In the genomic region with DNA sequence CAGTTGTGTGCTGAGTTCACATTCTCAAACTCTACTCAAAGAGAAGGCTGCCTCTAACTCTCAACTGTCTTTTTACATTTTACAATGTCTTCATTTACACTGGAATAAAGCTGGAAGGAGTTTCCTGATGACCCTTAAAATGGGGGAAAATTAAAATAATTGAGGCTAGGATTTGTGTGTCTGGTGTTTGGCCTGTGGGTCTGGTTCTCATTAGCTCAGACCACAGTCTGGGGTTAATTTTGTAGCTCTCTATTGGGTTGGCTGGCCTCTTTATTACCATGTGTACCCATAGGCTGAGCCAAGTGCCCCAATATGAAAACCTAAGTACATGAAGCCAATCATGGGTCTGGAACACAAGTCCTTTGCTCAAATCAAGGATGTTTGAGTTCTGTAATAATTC, we compare ENCODE assay signal across 22 mouse cellular contexts.
DNase-seq lines count a peak whose midpoint lies in the region; ATAC-seq and TF ChIP-seq lines count a peak whose summit lies in the region.
"Had no signal": no experiment of that assay in that cellular context is flagged by ENCODE, and none has a peak within 500 bp of the region (broad histone marks: within the 10 kb centered on the region; RNA-seq: fewer than 3 reads in every experiment).

No protein-coding gene starts in this region.

- H3K27me3 ChIP-seq in embryonic facial prominence, embryonic 12.5 days, result no peaks in the 10 kb centered on the region
- no peaks in the 10 kb centered on the region for H3K27me3 ChIP-seq in limb, embryonic 14.5 days (ENCODE audit: control insufficient read depth, insufficient read depth, low read length)
- H3K27me3 ChIP-seq: CH12.LX; forebrain, embryonic 15.5 days; hindbrain, embryonic 12.5 days; Patski had no signal

- DNase-seq in embryo, embryonic 11 days, result peak; percentile 66
- DNase-seq in hindlimb bud, embryonic 11.5 days (ENCODE audit: extremely low spot score, low read depth, low spot score), result peak; percentile 87
- DNase-seq in limb, embryonic 14.5 days (ENCODE audit: low spot score), result peak; percentile 43
- no peak for DNase-seq in cerebellum, postnatal 14 days
- no peak for DNase-seq in left cerebral cortex, postnatal 25 days (ENCODE audit: low spot score in 2 of 2)
- DNase-seq: adrenal gland, adult 2 months; adrenal gland, postnatal 25 days; cerebellum, adult 2 months; cerebellum, postnatal 10 days; gastrocnemius, postnatal 10 days; heart, adult 18-20 months; heart, postnatal 10 days; heart, postnatal 4 days had no signal

- H3K9ac ChIP-seq in embryonic facial prominence, embryonic 12.5 days, result no peak overlapping the region
- H3K9ac ChIP-seq in limb, embryonic 14.5 days (ENCODE audit: low read depth, low read length, severe bottlenecking), result no peak overlapping the region
- H3K9ac ChIP-seq: forebrain, embryonic 15.5 days; hindbrain, embryonic 12.5 days had no signal

- no peak for TF ChIP-seq POLR2A in limb, embryonic 14.5 days (IDR thresholded peaks at IDR 0.05; ENCODE audit: borderline replicate concordance, extremely low read depth, insufficient read depth, insufficient read length)

- no peaks in the 10 kb centered on the region for H3K9me3 ChIP-seq in embryonic facial prominence, embryonic 12.5 days
- no peaks in the 10 kb centered on the region for H3K9me3 ChIP-seq in limb, embryonic 14.5 days (ENCODE audit: control insufficient read depth, low read length)
- H3K9me3 ChIP-seq: forebrain, embryonic 15.5 days; heart, embryonic 10.5 days; hindbrain, embryonic 12.5 days had no signal

- peak overlapping the region; percentile 41 for H3K27ac ChIP-seq in embryonic facial prominence, embryonic 12.5 days
- H3K27ac ChIP-seq in limb, embryonic 14.5 days (replicated peaks; ENCODE audit: low read depth, low read length), result no peak overlapping the region
- H3K27ac ChIP-seq: forebrain, embryonic 15.5 days; heart, embryonic 10.5 days; hindbrain, embryonic 12.5 days had no signal

- no peak overlapping the region for H3K4me2 ChIP-seq in embryonic facial prominence, embryonic 12.5 days (replicated peaks)
- H3K4me2 ChIP-seq in limb, embryonic 14.5 days (replicated peaks; ENCODE audit: low read depth, low read length, severe bottlenecking), result no peak overlapping the region
- H3K4me2 ChIP-seq: forebrain, embryonic 15.5 days; hindbrain, embryonic 12.5 days had no signal

- H3K36me3 ChIP-seq in embryonic facial prominence, embryonic 12.5 days, result no peaks in the 10 kb centered on the region
- H3K36me3 ChIP-seq in limb, embryonic 14.5 days (ENCODE audit: control insufficient read depth, insufficient read depth, low read length), result no peaks in the 10 kb centered on the region
- H3K36me3 ChIP-seq: forebrain, embryonic 15.5 days; heart, embryonic 10.5 days; hindbrain, embryonic 12.5 days had no signal

- intact Hi-C loops in left cerebral cortex, postnatal 25 days (cut with DNase I), result no loop called here

- ATAC-seq in embryonic facial prominence, embryonic 12.5 days (ENCODE audit: insufficient number of reproducible peaks, insufficient read depth, low FRiP score, low TSS enrichment), result no peak
- ATAC-seq in limb, embryonic 14.5 days (ENCODE audit: low FRiP score, low read depth), result 0 out of 2 replicates have a peak, but pooled peaks have one; percentile 49
- no peak for ATAC-seq in megakaryocyte progenitor cell, adult 5-6 weeks (replicated peaks; ENCODE audit: poor library complexity)
- ATAC-seq: activated CD4-positive, CD25-positive, alpha-beta regulatory T cell, adult 4 months; forebrain, embryonic 15.5 days; hindbrain, embryonic 16.5 days; Patski had no signal

- H3K4me3 ChIP-seq in embryonic facial prominence, embryonic 12.5 days, result no peak overlapping the region
- H3K4me3 ChIP-seq in limb, embryonic 14.5 days (replicated peaks; ENCODE audit: low read length), result no peak overlapping the region
- H3K4me3 ChIP-seq: forebrain, embryonic 15.5 days; heart, embryonic 10.5 days; hindbrain, embryonic 12.5 days had no signal

- H3K4me1 ChIP-seq in embryonic facial prominence, embryonic 12.5 days, result peaks cover 44% of the 10 kb centered on the region
- peaks cover 41% of the 10 kb centered on the region for H3K4me1 ChIP-seq in limb, embryonic 14.5 days (ENCODE audit: control insufficient read depth, insufficient read depth, low read length)

Comparison
In these comparisons a context has a peak if more than half of its experiments do, and no peak if none do; other contexts are left out.
1. DNase-seq: peak in embryo, embryonic 11 days (single experiment), hindlimb bud, embryonic 11.5 days (single experiment) and limb, embryonic 14.5 days (single experiment); none in cerebellum, postnatal 14 days (0 of 2) and left cerebral cortex, postnatal 25 days (0 of 2).